Mouse (Mus musculus) activated CD4-positive, CD25-positive, alpha-beta regulatory T cell, adult 4 months (primary cell): Measurements from ENCODE around the gene Ramp3. TPM values are rescaled to one million over a fixed set of nuclear protein-coding genes. Genes with fewer than 3 reads are reported as not detected.

Experiments used
- ATAC-seq: one replicate; pipeline ENCODE4 v1.8.0; 2017
- polyA plus RNA-seq, 2 experiments: library from polyadenylated mRNA; unstranded; fragments of 100-300 nt; shearing (Covaris generic); gene quantifications; one replicate each; pipeline ENCODE4 v1.2.1; 2017

Gene Ramp3
- polyA plus RNA-seq, 2 experiments from 2014 or later = 8.0 to 8.6 TPM

DNA sequence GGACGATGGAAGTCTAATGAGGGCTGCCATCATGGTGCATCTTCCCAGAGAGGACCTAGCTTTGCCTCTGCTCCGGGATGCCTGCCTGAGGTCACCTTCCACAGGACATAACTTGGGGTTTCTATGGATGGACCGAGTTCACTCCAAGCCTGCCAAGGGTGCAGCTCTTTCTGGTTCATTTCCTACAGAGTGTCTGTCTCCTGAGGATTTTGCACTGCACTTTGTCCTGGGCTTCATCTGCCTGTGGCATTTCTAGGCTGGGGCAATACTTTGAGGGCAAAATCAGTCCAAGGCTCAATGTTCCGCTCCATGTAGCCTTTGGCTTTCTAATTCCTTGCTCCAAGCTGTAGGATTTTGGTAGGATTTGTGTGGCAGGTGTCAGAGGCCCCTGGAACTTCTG lies 12.5 kb downstream of the Ramp3 start:
- ATAC-seq = no peak

DNA sequence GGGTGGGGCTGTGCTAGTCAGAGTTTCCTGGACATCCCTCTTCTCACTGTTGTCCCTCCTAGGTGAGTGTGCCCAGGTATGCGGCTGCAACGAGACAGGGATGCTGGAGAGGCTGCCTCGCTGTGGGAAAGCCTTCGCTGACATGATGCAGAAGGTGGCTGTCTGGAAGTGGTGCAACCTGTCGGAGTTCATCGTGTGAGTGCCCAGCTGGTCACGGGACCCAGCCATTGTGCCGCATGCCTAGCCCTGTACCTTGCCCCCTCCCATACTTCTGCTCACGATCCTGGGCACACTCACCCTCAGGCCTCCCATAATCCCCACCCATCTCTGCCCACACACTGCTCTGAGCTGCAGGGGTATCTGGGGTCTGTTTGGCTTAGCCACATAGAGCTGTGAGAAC lies 16.4 kb downstream of the Ramp3 start:
- ATAC-seq = no peak

DNA sequence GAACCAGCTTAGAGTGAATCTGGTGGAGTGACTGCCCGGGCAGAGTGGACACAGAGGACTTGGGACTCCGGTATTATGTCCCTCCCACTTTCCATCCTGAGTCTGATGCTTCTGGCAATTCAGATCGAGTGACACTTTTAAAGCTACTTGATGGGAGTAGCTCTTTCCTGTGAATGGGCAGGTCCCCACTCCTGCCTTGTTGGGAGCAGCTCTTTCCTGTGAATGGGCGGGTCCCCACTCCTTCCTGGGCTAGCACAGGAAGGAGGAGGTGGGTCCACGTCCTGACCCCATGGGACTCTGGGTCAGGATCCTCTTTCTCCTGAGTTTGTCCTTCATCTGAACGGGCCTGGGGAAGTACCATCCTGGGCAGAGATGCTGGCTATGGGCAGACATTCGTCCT lies 17.1 kb downstream of the Ramp3 start:
- no peak for ATAC-seq

DNA sequence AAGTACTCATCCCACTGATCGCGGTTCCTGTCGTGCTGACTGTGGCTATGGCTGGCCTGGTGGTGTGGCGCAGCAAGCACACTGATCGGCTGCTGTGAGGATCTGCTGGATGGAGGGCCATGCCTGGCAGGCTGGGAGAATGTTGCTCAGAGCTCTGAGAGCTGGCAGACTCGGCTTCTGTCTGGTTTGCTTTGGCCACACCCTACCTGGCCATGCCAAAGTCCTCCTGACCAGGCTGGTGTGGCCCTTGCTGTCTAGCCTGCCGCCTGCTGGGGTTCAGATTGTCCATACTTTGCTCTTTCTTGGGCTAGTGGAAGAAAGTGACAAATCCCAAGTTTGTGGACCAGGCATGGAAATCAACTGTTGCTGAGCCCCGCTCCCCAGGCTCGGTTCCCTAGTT lies 18.3 kb downstream of the Ramp3 start:
- ATAC-seq = no peak

DNA sequence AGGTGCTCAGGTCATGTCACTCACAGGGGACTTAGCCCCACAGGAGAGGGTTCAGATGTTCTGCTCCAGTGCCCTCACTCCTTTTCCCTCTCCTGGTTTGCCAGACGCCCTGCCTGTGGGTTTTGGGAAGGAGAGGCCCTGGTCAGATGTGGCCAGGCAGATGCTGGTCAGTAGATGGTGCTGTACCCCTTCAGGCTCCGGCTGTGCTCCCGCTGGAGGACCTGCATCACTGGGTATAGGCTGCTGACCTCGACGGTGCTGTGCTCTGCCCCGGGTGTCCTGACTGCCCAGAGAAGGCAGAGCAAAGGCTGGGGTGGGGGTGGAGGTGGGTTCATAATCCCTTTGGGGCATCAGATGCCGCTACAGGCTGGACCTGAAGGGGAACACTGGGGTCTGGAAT lies 19.2 kb downstream of the Ramp3 start:
- ATAC-seq = no peak

DNA sequence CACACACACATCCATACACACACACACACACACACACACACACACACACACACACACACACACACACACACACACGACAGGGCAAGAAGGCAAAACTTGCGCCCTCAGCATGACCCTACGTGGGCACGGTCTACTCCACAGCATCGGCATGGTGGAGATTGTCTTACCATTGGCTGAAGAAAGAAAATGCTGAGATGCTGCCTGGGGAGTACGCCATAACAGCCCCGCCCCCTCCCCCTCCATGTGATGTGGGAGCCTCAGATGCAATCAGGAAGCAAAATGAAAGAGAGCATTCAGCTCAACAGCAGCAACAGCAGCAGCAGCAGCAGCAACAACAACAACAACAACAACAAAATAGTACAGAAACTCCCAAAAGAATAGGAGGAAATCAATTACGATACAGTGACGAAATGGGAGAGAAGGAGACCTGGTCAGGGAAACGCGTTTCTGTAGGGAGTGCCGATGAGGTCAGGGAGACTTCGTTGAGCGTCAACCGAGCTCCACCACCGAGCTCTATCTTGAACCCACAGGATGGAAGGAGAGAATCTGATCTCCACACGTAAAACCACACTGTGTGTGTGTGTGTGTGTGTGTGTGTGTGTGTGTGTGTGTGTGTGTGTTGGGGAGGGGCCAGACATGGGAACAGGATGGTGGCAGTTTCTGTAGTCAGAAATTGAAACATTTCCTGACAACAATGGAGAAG lies 21.5 kb downstream of the Ramp3 start:
- peak; percentile 79 for ATAC-seq

DNA sequence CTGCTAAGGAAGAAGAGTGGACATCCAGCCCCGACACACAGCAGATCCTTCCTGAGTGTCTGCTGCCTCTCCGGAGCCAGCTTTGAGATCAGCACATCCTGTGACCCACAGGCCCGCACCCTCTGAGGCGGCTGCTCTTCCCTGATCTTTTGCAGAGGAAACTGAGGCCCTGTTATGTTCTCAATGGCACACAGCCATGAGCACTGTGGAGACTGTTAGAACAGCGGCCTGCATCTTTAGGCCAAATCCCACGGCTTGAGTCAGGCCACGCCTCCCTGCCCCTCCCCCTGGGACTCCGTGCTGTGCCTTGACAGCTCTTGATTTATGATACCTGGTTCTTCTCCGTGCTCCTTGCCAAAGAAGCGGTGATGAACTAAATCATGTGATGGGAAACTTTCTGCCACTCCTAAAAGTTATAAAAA lies 22.1 kb downstream of the Ramp3 start:
- peak; percentile 38 for ATAC-seq

DNA sequence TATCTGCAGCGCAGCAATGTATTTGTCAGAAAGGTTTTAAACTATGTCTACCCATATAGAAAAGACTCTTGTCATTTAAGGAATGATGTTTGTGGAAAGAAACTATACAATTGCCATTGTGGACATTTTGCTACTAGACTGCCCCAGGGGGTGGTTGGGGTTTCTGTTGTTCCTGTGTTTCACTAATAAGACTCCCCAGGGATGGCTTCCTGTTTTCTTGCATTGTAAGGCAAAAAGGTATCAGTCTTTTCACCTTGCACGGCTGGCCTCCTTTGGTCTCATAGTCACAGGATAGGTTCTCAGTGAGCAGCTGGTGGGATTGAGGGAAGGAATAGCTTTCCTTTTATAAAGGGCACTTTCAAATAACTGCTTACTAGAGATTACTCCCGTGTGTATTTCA lies 26.4 kb downstream of the Ramp3 start:
- no peak for ATAC-seq

DNA sequence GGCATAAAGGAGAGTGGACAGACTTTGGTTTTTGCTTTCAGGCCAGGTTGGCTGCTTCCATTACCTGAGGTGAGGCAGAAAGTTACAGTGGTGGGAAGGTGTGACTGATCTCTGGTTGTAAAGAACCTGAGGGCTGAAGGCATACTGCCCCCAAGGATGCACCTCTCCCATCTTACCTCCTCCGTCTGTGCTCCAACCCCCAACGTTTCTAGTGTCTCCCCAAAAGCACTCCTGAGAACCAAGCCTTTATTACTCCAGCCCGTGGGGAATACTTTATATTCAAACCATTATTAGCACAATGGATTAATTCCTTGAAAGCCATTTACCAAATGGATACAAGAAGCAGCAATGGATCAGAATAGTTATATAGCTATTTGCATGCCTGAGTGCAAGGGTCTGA lies 30.6 kb downstream of the Ramp3 start:
- no peak for ATAC-seq

DNA sequence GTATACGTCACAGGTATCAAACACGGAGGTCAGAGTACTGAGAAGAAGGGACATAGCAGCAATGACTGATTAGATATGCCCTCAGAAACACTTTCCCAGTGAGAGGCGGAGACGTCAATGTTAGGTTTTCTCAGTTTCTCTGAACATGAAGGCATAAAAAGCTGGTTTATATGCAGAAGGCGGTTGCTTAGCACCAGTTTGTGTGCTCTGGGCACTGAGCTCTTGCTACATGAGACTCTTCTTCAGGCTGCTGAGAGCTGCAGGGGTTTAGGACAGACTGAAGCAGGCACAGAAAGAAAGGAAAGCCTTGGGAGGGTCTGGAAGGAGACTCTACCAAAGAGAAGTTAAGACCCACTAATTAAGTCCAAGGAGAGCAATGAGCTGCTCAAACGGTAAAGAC lies 34.0 kb downstream of the Ramp3 start:
- no peak for ATAC-seq

DNA sequence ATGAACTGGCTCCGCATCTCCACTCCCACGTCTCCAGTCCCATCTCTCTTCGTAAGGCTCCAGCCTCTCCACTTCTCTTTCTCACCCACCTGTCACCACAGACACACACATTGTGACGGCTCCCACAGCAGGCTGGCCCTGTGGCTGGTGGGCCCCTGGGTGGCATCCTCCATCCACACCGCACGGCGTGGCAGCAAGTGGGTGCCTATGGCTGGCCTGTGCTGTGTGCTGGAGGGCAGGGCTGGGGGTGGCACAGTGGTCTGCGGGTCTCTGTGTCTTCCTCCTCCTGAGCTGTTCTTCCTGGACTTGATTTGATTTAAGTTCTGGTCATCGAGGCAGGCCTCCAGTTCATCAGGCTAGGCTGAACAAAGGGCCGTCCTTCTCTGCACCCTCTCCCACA lies 35.8 kb downstream of the Ramp3 start:
- no peak for ATAC-seq

DNA sequence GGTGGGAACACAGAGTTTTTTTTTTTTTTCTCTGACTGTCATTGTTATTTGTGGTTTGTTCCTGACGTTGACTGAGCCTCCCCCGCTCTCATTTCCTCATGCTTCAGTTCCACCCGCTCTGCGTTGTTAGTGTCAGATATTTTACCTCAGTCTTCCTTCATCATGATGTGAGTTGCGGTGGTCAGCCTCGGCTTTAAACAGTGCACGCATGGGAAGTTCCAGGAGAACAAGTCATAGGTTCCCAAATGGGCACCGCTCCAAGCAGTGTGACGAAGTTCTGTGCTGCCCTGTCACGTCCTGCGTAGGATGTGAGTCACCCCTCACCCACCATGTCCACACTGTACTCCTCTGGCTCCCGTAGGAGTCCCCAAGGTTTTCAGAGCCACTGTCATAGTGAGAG lies 36.9 kb downstream of the Ramp3 start:
- peak; percentile 91 for ATAC-seq

DNA sequence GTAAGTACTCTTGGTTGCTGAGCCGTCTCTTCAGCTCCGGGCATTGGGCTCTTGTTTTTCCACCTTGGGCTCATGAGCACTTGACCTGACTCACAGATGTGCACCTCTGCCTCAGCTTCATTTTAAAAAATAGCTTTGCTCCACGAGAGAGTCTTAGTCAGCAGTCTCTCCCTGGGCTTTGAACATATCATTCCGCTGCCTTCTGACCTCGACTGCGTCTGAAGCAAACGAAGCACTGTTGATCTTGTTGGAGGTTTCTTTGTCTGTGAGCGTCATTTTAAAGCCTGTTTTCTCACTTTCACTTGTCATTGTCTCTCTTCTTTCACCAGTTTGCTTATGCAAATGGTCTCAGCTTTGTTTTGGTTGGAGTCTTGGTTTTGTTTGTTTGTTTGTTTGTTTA lies 38.2 kb downstream of the Ramp3 start:
- ATAC-seq = no peak

DNA sequence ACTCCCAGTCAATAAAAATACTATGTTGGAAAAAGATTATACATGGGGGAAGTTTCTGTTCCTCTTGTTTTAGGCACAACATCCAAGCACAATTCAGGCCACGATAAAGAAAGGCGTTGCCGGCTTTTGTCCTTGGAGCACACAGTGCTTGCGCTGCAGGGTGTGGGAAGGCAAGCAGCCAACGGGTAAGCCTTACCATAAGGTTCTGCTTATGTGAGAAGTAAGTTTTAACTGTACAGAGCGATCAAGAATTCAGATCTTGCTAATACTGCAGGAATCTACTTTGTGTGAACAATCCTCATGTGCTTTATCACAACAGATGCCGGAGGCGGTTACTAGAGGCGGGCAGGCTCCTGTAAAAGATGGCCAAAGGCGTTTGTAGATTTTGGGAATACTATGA lies 39.4 kb downstream of the Ramp3 start:
- ATAC-seq = no peak

DNA sequence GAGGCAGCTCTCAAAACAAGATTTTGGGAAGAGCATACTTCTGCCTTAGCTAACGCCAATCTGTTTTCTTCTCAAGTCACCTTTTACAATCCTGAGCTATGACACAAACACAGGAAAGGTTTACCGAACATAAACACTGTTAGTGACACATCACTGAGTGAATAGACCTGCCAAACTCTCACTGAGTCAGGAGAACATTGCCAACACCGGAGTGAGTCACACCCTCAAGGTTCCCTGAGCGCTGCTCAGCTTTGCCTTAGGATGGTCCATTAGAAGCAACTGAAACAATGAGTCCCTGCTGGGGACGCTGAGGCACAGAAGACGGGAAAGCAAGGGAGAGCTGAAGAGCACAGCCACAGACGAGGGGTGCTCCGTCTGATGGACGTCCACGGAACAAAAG lies 40.0 kb downstream of the Ramp3 start:
- no peak for ATAC-seq

DNA sequence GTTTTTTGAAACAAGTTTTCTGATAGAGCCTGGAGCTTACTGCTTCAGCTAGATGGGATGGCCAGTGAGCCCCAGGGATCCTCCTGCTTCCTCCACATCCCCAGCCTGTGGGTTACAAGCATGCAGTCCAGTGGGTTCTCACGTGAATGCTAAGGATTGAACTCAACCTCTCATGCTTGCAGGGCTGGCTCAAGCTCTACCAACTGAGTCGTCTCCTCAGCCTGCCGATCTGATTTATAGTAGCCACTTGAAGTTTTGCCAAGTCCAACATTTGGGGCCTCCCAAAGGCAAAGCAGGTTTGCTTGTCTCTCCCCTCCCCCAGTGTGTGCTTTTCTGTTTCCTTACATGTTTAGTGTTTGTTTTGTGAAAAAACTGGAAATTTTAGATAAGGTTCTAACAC lies 43.9 kb downstream of the Ramp3 start:
- no peak for ATAC-seq

DNA sequence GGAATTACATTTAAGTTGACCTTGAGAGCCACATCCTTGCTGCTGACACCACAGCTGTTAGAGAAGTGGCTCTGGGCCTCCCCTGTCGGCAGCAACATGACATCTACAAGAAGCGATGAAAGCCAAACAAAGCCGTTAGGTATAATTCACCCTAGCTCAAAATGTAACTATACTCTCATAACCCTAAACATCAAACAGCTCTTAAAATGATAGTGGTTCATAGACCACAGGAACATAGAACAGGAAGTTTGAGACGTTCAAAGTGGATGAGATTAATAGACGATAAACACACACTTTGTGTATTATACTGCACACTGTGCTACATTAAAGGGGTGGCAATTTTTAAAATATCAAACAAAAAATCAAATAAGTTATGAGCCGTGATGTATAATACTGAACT lies 46.5 kb downstream of the Ramp3 start:
- ATAC-seq = peak; percentile 83

DNA sequence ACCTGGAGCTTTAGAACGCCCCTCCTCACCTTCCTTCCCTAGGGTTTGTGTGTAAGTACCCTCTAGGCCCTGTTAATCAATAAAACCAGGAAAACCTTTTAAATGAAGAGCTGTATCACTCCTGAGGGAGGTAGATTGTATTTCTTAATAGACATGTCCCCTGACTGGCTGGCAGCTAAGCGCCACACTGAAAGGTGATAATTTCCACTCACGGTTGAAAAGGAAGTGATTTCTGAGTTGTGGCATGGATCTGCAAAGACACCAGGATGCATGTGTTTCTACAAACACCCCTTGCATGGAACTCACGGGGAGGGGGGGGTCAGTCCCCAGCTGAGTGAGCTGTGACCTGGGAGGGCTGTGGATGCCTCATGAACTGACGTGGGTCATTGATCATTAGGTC lies 47.2 kb downstream of the Ramp3 start:
- no peak for ATAC-seq

DNA sequence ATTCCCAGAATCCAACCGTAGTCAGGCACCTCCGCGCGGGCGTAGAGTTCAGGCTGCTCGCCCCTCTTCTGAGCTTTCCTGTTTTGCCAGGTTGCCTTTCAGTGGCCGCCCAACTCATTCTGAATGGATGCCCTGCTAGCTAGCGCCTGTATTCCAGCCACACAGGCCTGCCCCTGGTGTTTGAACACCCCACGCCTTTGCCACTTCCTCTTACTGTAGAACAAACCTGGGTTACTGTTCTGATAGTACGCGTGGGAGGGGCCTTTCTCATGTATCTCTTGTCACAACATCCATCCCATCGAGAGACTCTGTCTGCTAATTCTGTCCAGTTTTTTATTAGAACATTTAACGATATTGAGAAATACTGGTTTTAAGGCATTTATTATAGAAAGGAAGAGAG lies 48.5 kb downstream of the Ramp3 start:
- ATAC-seq = peak; percentile 58

DNA sequence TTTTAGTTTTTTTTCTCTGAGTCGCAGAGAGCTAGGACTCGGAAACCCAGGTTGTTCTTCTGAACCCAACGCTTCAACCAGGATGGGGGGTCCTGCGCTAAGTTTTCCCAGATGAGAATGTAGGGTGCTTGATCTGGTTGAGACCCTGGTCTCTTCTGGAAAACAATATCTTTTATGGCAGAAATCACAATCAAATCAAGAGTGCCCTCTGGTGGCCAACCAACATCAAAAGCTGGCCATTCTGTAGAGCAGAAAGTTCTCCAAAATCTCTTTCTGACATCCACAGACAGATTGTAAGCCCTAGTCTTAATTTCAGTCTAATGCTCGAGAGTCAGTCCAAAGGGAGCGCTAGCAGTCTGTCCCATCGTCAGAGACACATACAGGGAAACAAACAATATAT lies 50.1 kb downstream of the Ramp3 start:
- ATAC-seq = no peak

DNA sequence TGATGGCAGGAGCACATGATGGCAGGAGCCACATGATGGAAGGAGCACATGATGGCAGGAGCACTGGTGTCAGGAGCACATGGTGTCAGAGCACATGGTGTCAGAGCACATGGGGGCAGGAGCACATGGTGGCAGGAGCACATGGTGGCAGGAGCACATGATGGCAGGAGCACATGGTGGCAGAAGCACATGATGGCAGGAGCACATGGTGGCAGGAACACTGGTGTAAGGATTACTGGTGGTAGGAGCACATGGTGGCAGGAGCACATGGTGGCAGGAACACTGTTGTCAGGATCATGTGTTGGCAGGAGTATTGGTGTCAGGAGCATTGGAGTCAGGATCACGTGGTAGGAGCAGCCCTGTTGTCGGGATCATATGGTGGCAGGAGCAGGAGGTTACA lies 52.1 kb downstream of the Ramp3 start:
- ATAC-seq = no peak

DNA sequence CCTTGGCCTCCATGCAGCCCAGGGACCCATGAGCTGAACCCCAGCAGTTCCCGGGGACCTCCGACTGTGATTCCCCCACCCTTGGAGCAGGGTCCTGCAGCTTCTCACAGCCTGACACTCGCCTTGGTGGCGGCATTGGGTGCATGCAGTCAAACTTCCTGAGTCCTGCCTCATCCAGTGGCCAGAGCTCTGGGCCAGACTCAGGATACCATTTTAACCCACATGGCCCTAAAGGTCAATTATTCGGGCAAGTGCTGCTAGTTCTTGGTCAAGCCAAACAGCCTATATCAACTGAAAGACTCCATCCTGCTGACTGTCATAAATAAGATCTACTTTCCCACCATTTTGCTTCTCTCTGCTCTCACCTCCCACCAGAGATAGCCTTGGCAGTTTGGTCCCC lies 62.4 kb downstream of the Ramp3 start:
- ATAC-seq = no peak

DNA sequence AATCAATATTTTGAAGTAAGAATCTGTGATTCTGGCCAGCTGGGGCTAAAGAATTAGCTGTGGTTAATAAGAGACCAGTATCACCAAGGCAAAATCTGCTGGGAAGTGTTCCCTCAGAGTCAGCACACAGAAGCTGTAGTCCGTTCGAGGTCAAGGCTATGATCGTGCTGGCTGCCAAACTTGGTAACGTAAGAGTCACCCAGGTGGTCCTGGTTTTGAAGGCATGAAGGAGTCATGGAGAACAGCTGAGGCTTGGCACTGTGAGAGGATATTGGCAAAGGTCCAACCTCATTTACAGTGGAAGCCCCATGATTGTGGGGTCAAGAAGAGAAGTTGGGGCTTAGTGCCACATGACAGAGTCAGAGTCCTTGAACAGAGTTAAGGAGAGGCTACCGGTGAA lies 68.6 kb downstream of the Ramp3 start:
- no peak for ATAC-seq
